Mouse (Mus musculus) heart, embryonic 16.5 days (tissue): ENCODE measurements around the gene Cdkal1. TPM values are rescaled to one million over a fixed set of nuclear protein-coding genes. Genes with fewer than 3 reads are reported as not detected.

Experiments
- ATAC-seq: fragments of 200-750 bp; cut with Nextera tagmentation; replicated peaks from 2 replicates; pipeline ENCODE4 v1.8.0; 2017; ENCODE audit warnings: moderate number of reproducible peaks; ENCODE audit not compliant: insufficient read depth, low FRiP score; ENCODE audit errors: extremely low read depth
- H3K27ac ChIP-seq: fragments of 300-500 bp; sonication (generic); 2 replicates; pipeline ENCODE4 v1.5.1; 2014; ENCODE audit warnings: mild to moderate bottlenecking, low read length, control low read depth, moderate library complexity
- H3K27me3 ChIP-seq: fragments of 300-500 bp; sonication (generic); 2 replicates; pipeline ENCODE4 v1.6.1; 2014; ENCODE audit warnings: low read length, mixed read lengths; ENCODE audit not compliant: control insufficient read depth, insufficient read depth
- H3K36me3 ChIP-seq: fragments of 300-500 bp; sonication (generic); 2 replicates; pipeline ENCODE4 v1.6.1; 2014; ENCODE audit not compliant: control insufficient read depth, insufficient read depth
- H3K4me1 ChIP-seq: fragments of 300-500 bp; sonication (generic); 2 replicates; pipeline ENCODE4 v1.6.1; 2014; ENCODE audit warnings: low read length, mixed read lengths; ENCODE audit not compliant: control insufficient read depth, insufficient read depth
- H3K4me2 ChIP-seq: fragments of 300-500 bp; sonication (generic); 2 replicates; pipeline ENCODE4 v1.6.1; 2014; ENCODE audit warnings: low read depth, mild to moderate bottlenecking, control low read depth, low read length
- H3K4me3 ChIP-seq: fragments of 300-500 bp; sonication (generic); 2 replicates; pipeline ENCODE4 v1.5.1; 2014; ENCODE audit warnings: mild to moderate bottlenecking, control low read depth, low read length
- H3K9ac ChIP-seq: fragments of 300-500 bp; sonication (generic); 2 replicates; pipeline ENCODE4 v1.6.1; 2014; ENCODE audit warnings: low read length, control low read depth
- H3K9me3 ChIP-seq: fragments of 300-500 bp; sonication (generic); replicated peaks from 2 replicates; pipeline ENCODE4 v1.6.1; 2016; ENCODE audit warnings: low read length; ENCODE audit not compliant: control insufficient read depth
- WGBS: fragments of 180-500 bp; shearing (Covaris S2); extraction: QIAGEN DNeasy Blood & Tissue Kit; methylation state at CpG from one replicate; pipeline ENCODE4 v1.1.7; 2014; 5-methylcytosine and 5-hydroxymethylcytosine counted together
- polyA plus RNA-seq: library from polyadenylated mRNA; unstranded; fragments of >200 nt; fragmentation: Nextera tagmentation; extraction: Ambion mirVana; gene quantifications from 2 replicates; pipeline ENCODE4 v1.2.1, GENCODE M21; 2015

Gene Cdkal1
- polyA plus RNA-seq, 1 experiment from 2014 or later = 27.2 TPM

DNA sequence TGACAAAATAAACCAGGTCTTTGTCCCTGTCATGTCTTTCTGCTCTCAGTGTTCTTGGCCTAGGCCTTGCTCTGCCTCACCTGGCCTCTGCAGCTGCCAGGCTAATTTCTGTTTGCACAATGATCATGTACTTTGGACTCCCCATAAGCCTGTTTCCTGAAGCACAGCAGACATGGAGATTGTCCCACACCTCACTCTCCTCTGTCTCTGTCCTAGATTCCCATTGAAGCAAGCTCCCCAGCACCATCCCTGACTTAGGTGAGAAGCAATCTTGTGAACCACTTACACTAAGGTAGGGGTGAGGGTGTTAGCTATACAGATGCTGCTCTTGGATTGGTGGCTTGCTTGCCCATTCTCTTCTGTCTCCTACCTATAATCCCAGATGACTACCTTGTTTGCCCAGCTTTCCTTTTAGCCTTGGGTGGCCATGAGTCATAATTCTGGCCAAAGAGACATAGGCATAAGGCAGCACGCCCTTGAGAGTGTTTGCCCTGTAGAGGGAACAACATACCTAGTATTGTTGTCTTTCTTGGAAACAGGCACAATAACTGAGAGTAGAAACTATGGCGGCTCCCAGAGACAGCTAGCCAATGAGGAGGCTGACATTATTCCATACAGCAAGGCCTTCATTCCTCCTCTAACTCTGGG, 692.5 kb downstream of the Cdkal1 start:
- Histone ChIP-seq H3K4me3 (no peak overlapping the region), H3K4me2 (no peak overlapping the region), H3K27ac (no peak overlapping the region), H3K9me3 (no peaks in the 10 kb centered on the region), H3K9ac (no peak overlapping the region), H3K27me3 (no peaks in the 10 kb centered on the region), H3K36me3 (no peaks in the 10 kb centered on the region), H3K4me1 (peaks cover under 1% of the 10 kb centered on the region; the same call in 1 of the 2 replicates)
- 89% methylated on average over 2 of the region's 2 CpGs for WGBS
- ATAC-seq = no peak

DNA sequence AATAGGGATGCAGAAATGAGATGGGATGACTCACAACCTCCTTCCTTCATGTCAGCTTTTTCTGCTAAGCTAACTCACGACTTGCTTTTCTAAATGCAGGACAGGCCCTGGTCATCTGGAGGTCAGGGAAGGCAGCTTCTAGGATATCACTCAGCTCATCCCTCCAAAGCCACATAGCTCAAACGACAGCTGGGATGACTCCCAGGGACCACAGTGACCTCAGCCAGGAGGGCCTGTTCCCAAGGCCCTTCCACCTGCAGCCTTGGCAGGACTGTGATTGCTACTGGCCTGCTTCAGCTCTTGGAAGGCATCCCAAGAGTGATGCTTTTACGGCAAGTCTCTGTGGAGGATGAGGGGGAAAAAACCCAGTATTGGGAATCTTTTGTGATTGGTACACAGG, 693.0 kb downstream of the Cdkal1 start:
- WGBS = 45% methylated on average over 3 of the region's 3 CpGs
- Histone ChIP-seq H3K4me1 (peaks cover 3% of the 10 kb centered on the region; the same call in 1 of the 2 replicates), H3K36me3 (no peaks in the 10 kb centered on the region), H3K9ac (no peak overlapping the region), H3K4me2 (no peak overlapping the region), H3K27ac (no peak overlapping the region), H3K4me3 (no peak overlapping the region), H3K9me3 (no peaks in the 10 kb centered on the region), H3K27me3 (no peaks in the 10 kb centered on the region)
- ATAC-seq = no peak

DNA sequence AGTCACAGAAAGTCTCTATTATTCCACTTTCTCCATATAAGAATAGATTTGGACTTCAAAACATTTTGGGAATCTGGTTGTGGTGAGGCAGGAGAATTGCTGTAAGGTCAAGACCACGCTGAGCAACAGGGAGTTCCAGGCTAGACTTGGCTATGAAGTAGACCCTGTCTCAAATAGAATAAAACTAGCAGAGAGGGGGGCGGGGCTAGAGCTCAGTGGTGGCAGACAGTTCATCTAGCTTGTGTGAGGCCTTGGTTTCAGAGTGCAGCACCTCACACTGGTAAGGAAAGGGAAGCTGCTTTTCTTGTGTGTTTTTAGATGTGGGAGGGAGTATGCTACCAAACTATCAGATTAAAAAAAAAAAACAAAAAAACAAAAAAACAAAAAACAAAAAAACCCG, 694.0 kb downstream of the Cdkal1 start:
- Histone ChIP-seq H3K4me3 (no peak overlapping the region), H3K4me2 (no peak overlapping the region), H3K4me1 (peaks cover 8% of the 10 kb centered on the region), H3K9me3 (no peaks in the 10 kb centered on the region), H3K27ac (no peak overlapping the region), H3K27me3 (no peaks in the 10 kb centered on the region), H3K36me3 (no peaks in the 10 kb centered on the region), H3K9ac (no peak overlapping the region)
- no peak for ATAC-seq
- WGBS = 84% methylated on average over 3 of the region's 3 CpGs

DNA sequence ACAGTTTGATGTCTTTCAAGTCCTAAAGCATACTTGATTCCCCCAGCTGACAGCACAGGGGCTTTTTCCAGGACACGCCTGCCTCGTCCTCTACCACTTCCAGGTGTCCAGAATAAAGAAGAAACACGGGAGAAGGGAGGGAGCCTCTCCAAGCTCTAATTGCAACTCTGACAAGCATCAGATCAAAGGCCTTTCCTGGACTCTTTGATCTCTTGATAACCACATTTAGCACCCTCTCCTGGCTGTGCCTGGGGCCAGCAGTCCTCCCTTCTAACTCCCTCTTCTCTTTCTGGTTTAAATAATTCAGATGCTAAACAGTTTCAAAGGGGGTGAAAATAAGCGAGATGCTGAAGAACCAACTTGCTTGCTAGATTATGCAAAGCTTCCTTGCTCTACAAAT, 698.8 kb downstream of the Cdkal1 start:
- no peak overlapping the region for H3K4me2 ChIP-seq
- H3K4me1 ChIP-seq = peaks cover 8% of the 10 kb centered on the region
- no peaks in the 10 kb centered on the region for H3K9me3 ChIP-seq
- whole genome bisulfite sequencing = 45% methylated on average over 4 of the region's 4 CpGs
- H3K4me3 ChIP-seq = no peak overlapping the region
- H3K27me3 ChIP-seq = no peaks in the 10 kb centered on the region
- no peak overlapping the region; the same call in 1 of the 2 replicates for H3K27ac ChIP-seq
- no peak overlapping the region for H3K9ac ChIP-seq
- no peak for ATAC-seq
- H3K36me3 ChIP-seq = no peaks in the 10 kb centered on the region

DNA sequence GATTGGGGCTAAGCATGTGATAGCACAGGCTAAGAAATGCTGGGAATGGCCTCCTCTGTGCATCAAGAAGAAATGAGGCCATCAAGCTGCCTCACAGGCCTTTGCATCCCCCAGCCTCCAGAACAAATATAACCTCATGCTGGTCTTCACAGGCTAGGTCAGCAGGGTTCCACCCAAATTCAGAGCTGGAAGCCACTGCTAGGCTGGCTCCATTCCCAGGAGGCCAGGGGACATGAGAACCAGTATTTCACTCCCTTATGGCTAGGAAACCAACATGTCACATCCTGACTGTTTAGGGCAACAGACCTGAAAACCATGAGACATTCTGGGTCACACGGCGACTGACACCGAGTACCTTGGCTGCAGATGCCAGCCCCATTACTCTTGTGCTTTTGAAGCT, 700.2 kb downstream of the Cdkal1 start:
- Histone ChIP-seq H3K36me3 (no peaks in the 10 kb centered on the region), H3K4me3 (no peak overlapping the region), H3K27me3 (no peaks in the 10 kb centered on the region), H3K9ac (no peak overlapping the region), H3K4me2 (no peak overlapping the region), H3K27ac (no peak overlapping the region), H3K4me1 (peaks cover 8% of the 10 kb centered on the region), H3K9me3 (no peaks in the 10 kb centered on the region)
- WGBS = 79% methylated on average over 3 of the region's 3 CpGs
- ATAC-seq = no peak

DNA sequence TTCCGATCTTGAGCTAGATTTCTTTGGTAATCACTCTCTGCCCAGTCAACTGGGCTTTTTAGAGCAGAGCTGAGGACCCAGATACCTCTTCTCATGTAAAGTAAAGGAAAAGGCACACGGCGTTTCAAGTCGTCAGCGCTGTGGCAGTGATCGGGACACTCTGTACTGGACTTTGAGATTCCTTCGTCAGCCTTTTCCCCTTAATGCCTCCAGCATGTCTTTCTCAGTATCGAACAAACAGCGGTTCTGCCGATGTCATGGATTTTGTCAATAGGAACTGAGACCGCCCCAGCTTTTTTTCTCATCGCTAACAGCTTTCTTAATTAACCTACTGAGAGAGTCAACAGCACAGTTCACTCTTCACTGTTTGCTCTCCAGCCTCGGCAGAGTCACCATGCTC, 705.4 kb downstream of the Cdkal1 start:
- ATAC-seq = no peak
- Histone ChIP-seq H3K36me3 (no peaks in the 10 kb centered on the region), H3K9ac (no peak overlapping the region), H3K4me2 (no peak overlapping the region), H3K4me3 (no peak overlapping the region), H3K9me3 (no peaks in the 10 kb centered on the region), H3K4me1 (no peaks in the 10 kb centered on the region), H3K27me3 (no peaks in the 10 kb centered on the region), H3K27ac (no peak overlapping the region)
- 84% methylated on average over 13 of the region's 13 CpGs for WGBS

DNA sequence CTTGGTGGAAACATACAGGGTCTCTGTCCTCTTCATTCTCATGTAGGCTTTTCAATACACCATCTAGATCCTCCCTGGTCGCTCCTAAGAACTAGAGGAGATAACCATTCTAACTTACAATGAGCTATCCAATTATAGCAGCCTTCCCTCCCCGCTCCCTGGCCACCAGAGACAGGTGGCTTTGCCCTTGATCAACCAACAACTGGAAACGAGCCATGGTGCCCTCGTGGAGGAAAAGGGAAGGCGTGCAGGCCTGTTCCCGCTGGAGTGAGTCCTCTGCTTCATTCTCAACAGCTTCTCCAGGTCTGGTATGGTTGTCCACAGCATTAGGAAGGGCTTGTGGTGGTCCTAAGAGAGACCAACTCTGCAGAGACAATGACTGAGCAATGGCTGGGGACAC, 706.1 kb downstream of the Cdkal1 start:
- H3K4me2 ChIP-seq = no peak overlapping the region
- 55% methylated on average over 6 of the region's 6 CpGs for WGBS
- H3K9me3 ChIP-seq = no peaks in the 10 kb centered on the region
- no peak for ATAC-seq
- H3K4me1 ChIP-seq = no peaks in the 10 kb centered on the region
- no peak overlapping the region for H3K9ac ChIP-seq
- no peak overlapping the region for H3K4me3 ChIP-seq
- no peak overlapping the region for H3K27ac ChIP-seq
- no peaks in the 10 kb centered on the region for H3K36me3 ChIP-seq
- H3K27me3 ChIP-seq = no peaks in the 10 kb centered on the region

DNA sequence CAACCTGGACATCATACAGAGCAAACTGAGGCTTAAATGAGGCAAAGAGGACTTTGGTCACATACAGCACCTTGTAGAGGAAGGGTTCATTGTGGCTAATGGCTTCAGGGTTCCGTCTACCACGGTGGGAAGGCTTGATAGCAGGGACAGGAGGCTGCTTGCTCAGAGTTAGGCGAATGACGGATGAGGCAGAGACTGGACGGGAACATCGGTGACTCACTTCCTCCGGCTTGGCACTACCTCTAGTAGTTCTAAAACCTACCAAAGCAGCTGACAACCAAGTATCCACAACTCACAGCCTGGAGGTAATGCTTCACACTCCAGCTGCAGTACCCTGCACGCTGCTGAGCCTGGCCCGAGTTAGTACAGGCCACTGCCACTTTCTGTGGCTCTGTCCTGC, 706.9 kb downstream of the Cdkal1 start:
- H3K4me2 ChIP-seq = no peak overlapping the region
- no peaks in the 10 kb centered on the region for H3K4me1 ChIP-seq
- H3K36me3 ChIP-seq = no peaks in the 10 kb centered on the region
- WGBS = 76% methylated on average over 9 of the region's 9 CpGs
- no peak overlapping the region for H3K27ac ChIP-seq
- no peaks in the 10 kb centered on the region for H3K27me3 ChIP-seq
- no peak overlapping the region for H3K9ac ChIP-seq
- H3K4me3 ChIP-seq = no peak overlapping the region
- no peaks in the 10 kb centered on the region for H3K9me3 ChIP-seq
- ATAC-seq = no peak
